Mouse (Mus musculus) neural tube, embryonic 15.5 days (tissue): ENCODE results near the gene Misp. TPM values are rescaled to one million over a fixed set of nuclear protein-coding genes. Genes with fewer than 3 reads are reported as not detected.

Experiments
- ATAC-seq: fragments of 200-750 bp; cut with Nextera tagmentation; 2 replicates; pipeline ENCODE4 v1.8.0; 2017; ENCODE audit warnings: mild to moderate bottlenecking, moderate TSS enrichment, moderate library complexity; ENCODE audit not compliant: low FRiP score
- H3K27ac ChIP-seq: fragments of 300-500 bp; sonication (generic); replicated peaks from 2 replicates; pipeline ENCODE4 v1.5.1; 2015; ENCODE audit warnings: mild to moderate bottlenecking, inconsistent platforms
- H3K27me3 ChIP-seq: fragments of 300-500 bp; sonication (generic); replicated peaks from 2 replicates; pipeline ENCODE4 v1.6.1; 2015; ENCODE audit warnings: inconsistent platforms
- H3K36me3 ChIP-seq: fragments of 300-500 bp; sonication (generic); 2 replicates; pipeline ENCODE4 v1.6.1; 2015; ENCODE audit warnings: inconsistent platforms
- H3K4me1 ChIP-seq: fragments of 300-500 bp; sonication (generic); 2 replicates; pipeline ENCODE4 v1.6.1; 2015; ENCODE audit warnings: inconsistent platforms
- H3K4me2 ChIP-seq: fragments of 300-500 bp; sonication (generic); 2 replicates; pipeline ENCODE4 v1.6.1; 2015; ENCODE audit warnings: inconsistent platforms, mild to moderate bottlenecking, moderate library complexity
- H3K4me3 ChIP-seq: fragments of 300-500 bp; sonication (generic); replicated peaks from 2 replicates; pipeline ENCODE4 v1.5.1; 2015; ENCODE audit warnings: mild to moderate bottlenecking, inconsistent platforms
- H3K9ac ChIP-seq: fragments of 300-500 bp; sonication (generic); replicated peaks from 2 replicates; pipeline ENCODE4 v1.6.1; 2015; ENCODE audit warnings: mild to moderate bottlenecking, inconsistent platforms
- H3K9me3 ChIP-seq: fragments of 300-500 bp; sonication (generic); replicated peaks from 2 replicates; pipeline ENCODE4 v1.6.1; 2016; ENCODE audit warnings: inconsistent platforms
- WGBS: fragments of 180-500 bp; shearing (Covaris S2); methylation state at CpG from one replicate; pipeline ENCODE4 v1.1.7; 2015; ENCODE audit warnings: mixed read lengths; 5-methylcytosine and 5-hydroxymethylcytosine counted together
- polyA plus RNA-seq: library from polyadenylated mRNA; unstranded; fragments of >200 nt; fragmentation: Nextera tagmentation; extraction: Ambion mirVana; gene quantifications from 2 replicates; pipeline ENCODE4 v1.2.1, GENCODE M21; 2015

Misp gene
- polyA plus RNA-seq, 1 experiment from 2014 or later, result 0.33 TPM

DNA sequence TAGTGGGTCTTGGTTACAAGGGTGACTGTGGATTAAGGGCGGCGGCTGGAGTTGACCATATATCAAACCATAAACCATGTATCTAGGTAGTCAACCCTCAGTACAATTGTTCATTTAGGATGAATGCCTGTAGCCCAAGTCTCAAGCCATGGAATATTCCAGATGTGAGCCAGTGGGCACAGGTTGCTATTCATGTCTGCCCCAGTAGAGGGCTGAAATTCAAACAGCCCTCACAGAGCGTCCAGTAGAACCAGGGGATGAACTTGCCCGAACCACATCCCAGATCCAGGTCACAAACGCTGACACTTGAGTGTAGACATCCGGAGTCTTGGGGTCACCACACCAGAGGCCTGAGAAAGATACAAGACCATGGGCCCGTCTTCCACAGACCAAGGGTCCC is 37.7 kb upstream of the Misp start:
- Histone ChIP-seq H3K27ac (no peak overlapping the region), H3K4me1 (peaks cover 24% of the 10 kb centered on the region), H3K4me3 (no peak overlapping the region), H3K9ac (no peak overlapping the region), H3K9me3 (no peaks in the 10 kb centered on the region), H3K4me2 (no peak overlapping the region), H3K27me3 (peaks cover 28% of the 10 kb centered on the region), H3K36me3 (no peaks in the 10 kb centered on the region)
- no peak for ATAC-seq
- WGBS, result 76% methylated on average over 7 of the region's 7 CpGs

DNA sequence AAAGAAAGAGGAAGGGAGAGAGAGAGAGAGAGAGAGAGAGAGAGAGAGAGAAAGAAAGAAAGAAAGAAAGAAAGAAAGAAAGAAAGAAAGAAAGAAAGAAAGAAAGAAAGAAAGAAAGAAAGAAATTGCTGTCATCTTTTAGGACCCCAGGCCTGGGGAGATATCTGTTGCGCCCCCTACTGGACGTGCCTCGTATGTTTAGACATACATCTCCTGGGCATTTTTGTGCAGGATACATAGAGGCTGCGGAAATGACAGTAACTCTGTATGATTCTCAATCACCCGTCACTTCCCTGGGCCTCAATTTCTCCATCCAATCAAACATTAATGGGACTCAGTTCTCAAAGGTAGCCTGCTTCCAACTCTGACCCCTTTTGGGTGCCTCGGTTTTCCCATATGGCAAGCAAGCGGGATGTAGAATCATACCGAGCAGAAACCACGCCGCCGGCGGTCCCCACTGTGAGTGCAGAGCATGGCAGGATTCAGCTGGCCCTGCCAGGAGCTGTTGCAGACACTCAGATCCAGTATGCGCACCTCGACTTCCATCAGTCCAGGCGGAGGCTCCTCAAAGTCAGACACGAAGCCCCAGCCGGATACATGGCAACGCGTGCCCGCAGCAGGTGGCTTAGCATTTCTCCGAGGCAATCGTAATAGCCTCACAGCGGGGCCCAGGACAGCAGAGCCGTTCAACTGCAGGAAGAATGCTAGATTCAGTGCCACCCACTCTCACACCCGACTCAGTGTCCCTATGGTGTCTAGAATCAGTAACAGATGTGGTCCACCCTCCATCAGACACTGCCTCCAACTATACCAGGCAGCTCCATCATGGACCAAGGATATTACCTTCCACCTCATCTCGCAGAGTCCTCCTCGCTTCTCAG is 36.6 kb upstream of the Misp start:
- no peak overlapping the region for H3K9ac ChIP-seq
- no peak overlapping the region for H3K4me2 ChIP-seq
- H3K9me3 ChIP-seq, result no peaks in the 10 kb centered on the region
- no peak overlapping the region for H3K27ac ChIP-seq
- ATAC-seq, result no peak
- no peak overlapping the region for H3K4me3 ChIP-seq
- WGBS, result 31% methylated on average over 27 of the region's 27 CpGs
- peaks cover 20% of the 10 kb centered on the region for H3K4me1 ChIP-seq
- peaks cover 17% of the 10 kb centered on the region for H3K27me3 ChIP-seq
- no peaks in the 10 kb centered on the region for H3K36me3 ChIP-seq

DNA sequence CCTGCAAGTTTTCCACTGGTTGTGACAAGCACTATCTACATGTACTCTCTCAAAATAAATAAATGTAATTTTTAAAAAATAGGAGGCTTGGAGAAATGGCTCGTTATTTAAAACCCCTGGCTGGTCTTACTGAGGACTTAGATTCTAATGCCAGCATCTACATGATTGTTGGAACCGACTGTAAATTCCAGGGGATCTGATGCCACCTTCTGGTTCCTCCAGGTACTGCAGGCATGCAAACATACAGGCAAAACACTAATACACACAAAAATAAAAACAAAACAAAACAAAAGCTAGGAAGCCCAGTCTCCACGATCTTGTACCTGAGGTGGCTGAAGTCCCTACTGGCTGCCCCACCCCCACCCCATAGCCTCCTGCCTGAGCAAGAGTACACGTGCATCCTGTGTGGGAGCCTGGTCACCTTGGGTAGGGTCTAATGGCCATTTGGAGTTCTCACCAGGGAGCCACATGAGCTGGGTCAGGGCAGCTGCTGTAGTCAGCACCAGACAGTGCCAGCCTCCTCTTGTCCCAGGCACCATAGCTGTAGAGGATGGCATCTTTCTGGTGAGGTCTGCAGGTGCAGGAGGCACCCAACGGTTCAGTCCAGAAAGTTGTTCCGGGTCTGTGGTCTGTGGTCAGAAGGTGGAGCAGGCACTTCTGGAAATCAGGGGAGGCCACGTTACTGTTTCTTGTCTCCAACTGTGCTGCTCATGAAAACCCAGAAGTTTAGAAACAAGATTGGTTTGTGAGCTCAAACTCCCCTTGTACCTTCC is 32.2 kb upstream of the Misp start:
- Histone ChIP-seq H3K27me3 (0 out of 2 replicates have a peak, but pooled peaks cover 5% of the 10 kb centered on the region), H3K9me3 (no peaks in the 10 kb centered on the region), H3K27ac (no peak overlapping the region), H3K4me1 (peaks cover 9% of the 10 kb centered on the region), H3K4me2 (no peak overlapping the region), H3K9ac (no peak overlapping the region), H3K36me3 (no peaks in the 10 kb centered on the region), H3K4me3 (no peak overlapping the region)
- ATAC-seq, result no peak
- 38% methylated on average over 7 of the region's 7 CpGs for WGBS

DNA sequence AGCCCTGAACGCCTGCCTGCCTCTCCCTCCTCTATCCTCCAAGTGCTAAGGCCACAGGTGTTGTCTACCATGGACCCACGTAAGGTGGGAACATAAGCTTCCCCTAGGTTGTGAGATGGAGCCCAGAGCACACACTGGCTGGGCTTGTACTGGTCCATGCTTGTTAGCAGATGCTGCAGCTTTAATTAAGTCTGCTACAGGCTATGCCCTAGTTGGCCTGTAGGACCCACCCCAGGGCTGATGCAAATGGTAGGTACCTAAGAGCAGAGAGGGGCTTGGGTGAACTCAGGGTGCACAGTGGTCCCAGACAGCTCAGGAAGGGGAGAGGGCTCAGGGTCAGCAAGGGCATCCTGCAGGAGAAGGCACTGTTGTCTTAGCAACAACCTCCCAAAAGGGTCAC is 31.2 kb upstream of the Misp start:
- 56% methylated on average over 2 of the region's 2 CpGs for WGBS
- no peaks in the 10 kb centered on the region for H3K9me3 ChIP-seq
- 0 out of 2 replicates have a peak, but pooled peaks cover 5% of the 10 kb centered on the region for H3K27me3 ChIP-seq
- no peak for ATAC-seq
- H3K4me1 ChIP-seq, result peaks cover 13% of the 10 kb centered on the region
- no peak overlapping the region for H3K27ac ChIP-seq
- H3K9ac ChIP-seq, result no peak overlapping the region
- H3K36me3 ChIP-seq, result no peaks in the 10 kb centered on the region
- no peak overlapping the region for H3K4me3 ChIP-seq
- H3K4me2 ChIP-seq, result no peak overlapping the region

DNA sequence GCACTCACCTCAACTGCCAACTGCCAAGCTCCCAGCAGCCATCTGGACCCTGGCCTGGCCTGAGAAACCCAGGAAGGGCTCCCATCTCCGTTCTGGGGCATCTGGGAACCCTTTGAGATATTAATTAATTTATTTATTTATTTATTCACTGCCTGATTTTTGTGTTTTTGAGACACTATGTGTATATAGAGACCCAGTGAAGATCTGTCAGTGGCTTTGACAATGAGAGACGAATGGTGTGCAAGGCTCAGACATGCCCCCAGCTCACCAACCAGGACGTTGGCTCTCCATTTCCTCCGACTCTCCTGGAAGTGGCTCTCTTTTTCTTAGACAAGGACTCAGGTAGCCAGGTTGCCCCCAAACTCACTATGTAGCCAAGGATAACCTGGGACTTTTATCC is 29.9 kb upstream of the Misp start, which contains the start of gene Prss57:
Prss57 (minus strand) TSS at position 101 of the 400 bp plus-strand sequence.
- Histone ChIP-seq H3K9me3 (no peaks in the 10 kb centered on the region), H3K36me3 (no peaks in the 10 kb centered on the region), H3K4me2 (no peak within 1 kb of the TSS), H3K4me3 (no peak within 1 kb of the TSS), H3K9ac (no peak within 1 kb of the TSS), H3K4me1 (peaks cover 25% of the 10 kb centered on the region), H3K27ac (no peak within 1 kb of the TSS), H3K27me3 (no peaks in the 10 kb centered on the region)
- WGBS, result 87% methylated on average over 4 of the region's 4 CpGs
- ATAC-seq, result no peak

DNA sequence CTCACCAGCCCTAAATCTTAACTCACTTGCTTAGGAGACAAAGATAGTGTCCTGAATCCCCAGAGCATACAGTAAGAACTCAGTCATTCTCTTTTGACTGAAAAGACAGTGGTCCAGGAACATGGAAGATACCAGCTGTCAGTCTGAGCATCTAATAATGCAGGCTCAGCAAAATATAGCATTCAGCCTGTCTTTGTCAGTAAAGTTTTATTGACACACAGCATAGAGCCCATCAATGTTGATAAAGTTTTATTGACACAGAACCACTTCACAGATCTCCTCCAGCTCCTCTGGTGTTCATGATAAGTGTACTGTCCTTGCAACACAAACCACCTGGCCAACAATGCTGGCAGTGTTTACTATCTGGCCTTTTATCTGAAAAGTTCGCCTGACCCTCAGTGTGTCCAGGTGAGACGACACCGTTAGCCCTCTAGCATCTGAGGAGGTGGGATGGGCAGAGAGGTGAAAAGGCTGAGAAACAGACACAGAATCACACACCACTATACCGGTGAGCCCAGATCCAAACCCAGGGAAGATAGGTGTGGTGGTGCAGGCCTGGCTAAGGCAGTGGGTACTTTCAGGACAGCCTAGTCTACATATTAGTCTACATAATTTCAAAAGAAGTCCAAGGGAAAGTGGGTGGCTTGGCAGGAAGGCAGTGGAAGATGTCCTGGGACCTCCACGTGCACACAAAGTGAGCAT is 28.3 kb upstream of the Misp start:
- Histone ChIP-seq H3K9ac (peak overlapping the region; percentile 77; the same call in 1 of the 2 replicates), H3K4me3 (no peak overlapping the region), H3K9me3 (no peaks in the 10 kb centered on the region), H3K27ac (no peak overlapping the region; the same call in 1 of the 2 replicates), H3K4me2 (peak overlapping the region; percentile 90), H3K27me3 (no peaks in the 10 kb centered on the region), H3K4me1 (peaks cover 41% of the 10 kb centered on the region), H3K36me3 (no peaks in the 10 kb centered on the region)
- no peak for ATAC-seq
- WGBS, result 89% methylated on average over 5 of the region's 5 CpGs

DNA sequence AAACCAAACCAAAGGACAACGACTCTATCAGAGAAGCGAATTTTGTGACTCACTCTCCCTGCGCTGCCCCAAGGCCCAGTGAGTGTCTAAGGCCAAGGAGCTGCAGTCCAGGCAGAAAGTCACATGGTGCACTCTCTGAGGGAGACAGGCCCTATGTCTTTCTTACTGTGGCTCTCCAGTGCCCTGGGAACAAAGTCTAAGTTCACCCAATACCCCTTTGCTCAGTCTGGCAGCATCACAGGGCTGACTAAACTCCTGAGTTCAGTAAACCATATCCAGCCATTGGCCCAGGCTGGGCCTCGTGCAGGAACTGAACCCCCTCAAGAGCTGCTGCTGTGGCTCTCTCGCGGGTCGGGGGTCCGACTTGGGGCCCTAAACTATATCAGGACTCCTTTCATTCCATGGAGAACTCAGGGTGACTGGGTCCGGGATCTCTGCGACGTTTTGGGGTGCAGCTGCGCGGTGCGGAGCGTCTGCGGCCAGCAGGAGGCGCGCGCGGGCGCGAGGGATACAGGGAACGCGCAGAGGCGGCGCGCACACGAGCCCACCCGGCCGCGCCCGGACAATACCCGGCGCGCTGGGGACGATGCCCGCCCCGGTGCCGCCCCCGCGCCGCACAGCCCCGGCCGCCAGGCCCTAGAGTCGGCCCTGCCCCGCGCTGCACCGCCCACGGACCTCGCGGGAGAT is 27.6 kb upstream of the Misp start, which contains the start of gene Palm:
Palm (plus strand) TSS at position 522 of the 687 bp plus-strand sequence.
- H3K4me2 ChIP-seq, result peak within 1 kb of the TSS; percentile 90
- 8% methylated on average over 33 of the region's 51 CpGs for WGBS
- H3K36me3 ChIP-seq, result no peaks in the 10 kb centered on the region
- H3K9ac ChIP-seq, result peak within 1 kb of the TSS; percentile 77
- peaks cover 48% of the 10 kb centered on the region for H3K4me1 ChIP-seq
- peak; percentile 69 for ATAC-seq
- no peaks in the 10 kb centered on the region for H3K27me3 ChIP-seq
- H3K4me3 ChIP-seq, result peak within 1 kb of the TSS; percentile 70
- no peaks in the 10 kb centered on the region for H3K9me3 ChIP-seq
- H3K27ac ChIP-seq, result peak within 1 kb of the TSS; percentile 85

DNA sequence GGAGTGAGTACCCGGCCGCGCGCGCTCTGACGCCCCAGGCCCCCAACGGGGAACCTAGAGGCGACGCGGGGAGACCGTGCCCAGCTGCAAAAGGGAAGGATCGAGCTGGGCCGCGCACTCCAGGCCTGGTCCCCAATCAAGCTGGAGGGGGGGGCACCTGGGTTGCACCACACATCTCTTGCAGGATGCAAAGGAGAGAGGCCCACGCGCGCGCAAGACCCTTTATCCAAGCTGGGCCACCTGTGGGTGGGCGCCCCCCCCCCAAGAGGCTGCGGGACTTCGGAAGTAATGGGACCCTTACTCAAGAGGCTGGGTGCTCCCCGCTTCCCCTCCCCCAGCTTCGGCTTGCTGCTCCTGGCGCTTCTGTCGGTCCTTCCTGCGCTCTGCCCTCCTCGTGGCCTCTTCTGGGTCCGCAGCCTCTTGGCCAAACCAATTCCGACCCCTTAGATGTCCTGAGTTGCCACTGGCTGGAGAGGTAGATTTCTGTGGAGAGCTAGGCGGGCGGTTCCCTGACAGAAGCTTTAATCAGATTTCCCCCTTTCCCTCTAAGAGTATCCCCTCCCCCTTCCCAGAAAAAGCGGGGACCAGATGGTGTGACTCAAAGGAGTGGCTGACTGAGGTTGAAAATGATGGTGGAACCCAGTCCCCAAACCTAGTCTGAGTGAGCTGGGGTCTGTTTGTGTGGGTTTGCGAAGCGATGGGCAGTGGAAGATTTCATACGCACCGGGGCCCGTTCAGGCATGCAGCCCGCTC is 26.9 kb upstream of the Misp start:
- Histone ChIP-seq H3K4me1 (peaks cover 49% of the 10 kb centered on the region), H3K27me3 (no peaks in the 10 kb centered on the region), H3K36me3 (no peaks in the 10 kb centered on the region), H3K9me3 (no peaks in the 10 kb centered on the region), H3K9ac (peak overlapping the region; percentile 77), H3K4me2 (peak overlapping the region; percentile 90), H3K4me3 (peak overlapping the region; percentile 70), H3K27ac (peak overlapping the region; percentile 85)
- ATAC-seq, result peak; percentile 55
- WGBS, result 2% methylated on average over 37 of the region's 38 CpGs

DNA sequence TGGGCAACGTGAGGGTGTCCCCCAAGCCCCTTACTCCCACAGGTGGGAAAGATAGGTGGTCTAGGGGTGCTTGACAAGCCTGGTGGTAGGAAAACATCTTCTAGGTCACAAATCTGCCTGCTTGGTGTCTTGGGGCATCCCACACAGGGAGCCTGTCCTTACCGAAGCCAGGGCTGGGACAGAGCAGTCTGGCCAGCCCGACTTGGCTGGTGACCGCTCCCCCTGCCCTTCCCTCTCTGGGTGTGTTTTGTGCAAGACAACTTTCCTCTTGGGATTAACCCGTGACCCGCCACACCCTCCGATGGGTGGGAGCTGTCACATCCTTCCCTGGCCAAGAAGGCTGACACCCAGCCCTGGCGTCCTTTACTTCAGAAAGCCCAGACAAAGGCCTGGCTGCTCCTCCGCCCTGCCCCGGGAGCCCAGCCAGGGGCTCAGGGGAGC is 26.3 kb upstream of the Misp start:
- 5% methylated on average over 10 of the region's 10 CpGs for WGBS
- peak overlapping the region; percentile 70 for H3K4me3 ChIP-seq
- peak; percentile 33; the same call in 1 of the 2 replicates for ATAC-seq
- peak overlapping the region; percentile 77 for H3K9ac ChIP-seq
- no peaks in the 10 kb centered on the region for H3K9me3 ChIP-seq
- no peaks in the 10 kb centered on the region for H3K27me3 ChIP-seq
- H3K36me3 ChIP-seq, result no peaks in the 10 kb centered on the region
- peaks cover 49% of the 10 kb centered on the region for H3K4me1 ChIP-seq
- peak overlapping the region; percentile 90 for H3K4me2 ChIP-seq
- H3K27ac ChIP-seq, result peak overlapping the region; percentile 85

DNA sequence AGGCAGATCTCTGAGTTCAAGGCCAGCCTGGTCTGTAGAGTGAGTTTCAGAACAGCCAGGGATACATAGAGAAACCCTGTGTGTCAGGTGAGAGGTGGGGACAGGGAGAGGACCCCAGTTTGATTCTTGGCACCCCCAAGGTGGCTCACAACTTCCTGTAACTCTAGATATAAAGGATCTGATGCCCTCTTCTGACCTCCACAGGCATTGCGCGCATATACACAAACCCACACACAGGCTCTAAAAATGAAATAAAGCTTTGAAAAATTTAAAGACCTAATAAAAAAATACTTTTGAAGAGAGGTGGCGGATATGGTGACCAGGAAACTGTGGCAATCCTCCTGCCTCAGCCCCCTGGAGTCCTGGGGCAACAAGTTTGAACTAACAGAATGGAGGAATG is 24.9 kb upstream of the Misp start:
- no peak overlapping the region for H3K9ac ChIP-seq
- no peak overlapping the region for H3K4me3 ChIP-seq
- H3K4me2 ChIP-seq, result no peak overlapping the region
- WGBS, result 95% methylated on average over 3 of the region's 3 CpGs
- no peaks in the 10 kb centered on the region for H3K36me3 ChIP-seq
- H3K4me1 ChIP-seq, result peaks cover 57% of the 10 kb centered on the region
- no peaks in the 10 kb centered on the region for H3K9me3 ChIP-seq
- ATAC-seq, result no peak
- H3K27ac ChIP-seq, result no peak overlapping the region
- H3K27me3 ChIP-seq, result no peaks in the 10 kb centered on the region
